Mouse (Mus musculus) MN1 (cell line): ENCODE data around the gene Zfp771.

Source experiments
- DNase-seq: peaks from one replicate; pipeline ENCODE4 v3.0.0-alpha.2; 2016; ENCODE audit warnings: low spot score

Gene Zfp771

GRCm38 (mm10) chr7:127243870-127244657, at the start of gene Zfp771:
TSS of gene Zfp771 (plus strand) at chr7:127244274.
- peak; percentile 96 for DNase-seq

GRCm38 (mm10) chr7:127194633-127195029, 49.4 kb upstream of the Zfp771 start:
- DNase-seq = no peak

GRCm38 (mm10) chr7:127195544-127196295, 48.4 kb upstream of the Zfp771 start, which contains the start of gene Cd2bp2:
TSS of gene Cd2bp2 (minus strand) at chr7:127196050.
- peak; percentile 98 for DNase-seq

- no peak for DNase-seq
Observed at GRCm38 (mm10) chr7:127196484-127196883, 47.6 kb upstream of the Zfp771 start.

- DNase-seq = no peak
Observed at GRCm38 (mm10) chr7:127206606-127207005, 37.5 kb upstream of the Zfp771 start.

GRCm38 (mm10) chr7:127207374-127208294, 36.4 kb upstream of the Zfp771 start:
- peak; percentile 54 for DNase-seq

- DNase-seq = no peak
Observed at GRCm38 (mm10) chr7:127208295-127208552, 35.9 kb upstream of the Zfp771 start, which contains the start of gene Tbc1d10b. TSS of gene Tbc1d10b (minus strand) at chr7:127208468.

- DNase-seq = peak; percentile 97
Observed at GRCm38 (mm10) chr7:127208553-127209438, 35.3 kb upstream of the Zfp771 start, which contains the start of gene Mylpf. TSS of gene Mylpf (plus strand) at chr7:127208890.

- no peak for DNase-seq
Observed at GRCm38 (mm10) chr7:127209851-127210250, 34.2 kb upstream of the Zfp771 start.

GRCm38 (mm10) chr7:127210266-127210665, 33.8 kb upstream of the Zfp771 start:
- no peak for DNase-seq

GRCm38 (mm10) chr7:127211014-127211745, 32.9 kb upstream of the Zfp771 start:
- DNase-seq = no peak

- DNase-seq = no peak
Observed at GRCm38 (mm10) chr7:127212432-127213250, 31.4 kb upstream of the Zfp771 start.

- DNase-seq = peak; percentile 71
Observed at GRCm38 (mm10) chr7:127213485-127213884, 30.6 kb upstream of the Zfp771 start.

- DNase-seq = peak; percentile 51
Observed at GRCm38 (mm10) chr7:127213930-127214329, 30.1 kb upstream of the Zfp771 start.

GRCm38 (mm10) chr7:127214521-127214920, 29.6 kb upstream of the Zfp771 start:
- peak; percentile 73 for DNase-seq

- DNase-seq = peak; percentile 82
Observed at GRCm38 (mm10) chr7:127214981-127215871, 28.8 kb upstream of the Zfp771 start.

GRCm38 (mm10) chr7:127216307-127216706, 27.8 kb upstream of the Zfp771 start:
- no peak for DNase-seq

- DNase-seq = no peak
Observed at GRCm38 (mm10) chr7:127217475-127217874, 26.6 kb upstream of the Zfp771 start.
